Mouse (Mus musculus) cerebellum, adult 2 months (tissue): ENCODE data around the gene Bcs1l.

Source experiments
- CTCF ChIP-seq: fragments of 200-500 bp; IDR thresholded peaks from 2 replicates; pipeline ENCODE4 v1.5.1; 2011; ENCODE audit warnings: low read depth, mild to moderate bottlenecking, control low read depth, low read length, moderate library complexity, borderline replicate concordance; ENCODE audit not compliant: insufficient read depth
- POLR2A ChIP-seq: fragments of 200-500 bp; IDR thresholded peaks from 2 replicates; pipeline ENCODE4 v1.6.1; 2011; ENCODE audit warnings: low read length, control low read depth, borderline replicate concordance; ENCODE audit not compliant: insufficient read depth

DNA sequence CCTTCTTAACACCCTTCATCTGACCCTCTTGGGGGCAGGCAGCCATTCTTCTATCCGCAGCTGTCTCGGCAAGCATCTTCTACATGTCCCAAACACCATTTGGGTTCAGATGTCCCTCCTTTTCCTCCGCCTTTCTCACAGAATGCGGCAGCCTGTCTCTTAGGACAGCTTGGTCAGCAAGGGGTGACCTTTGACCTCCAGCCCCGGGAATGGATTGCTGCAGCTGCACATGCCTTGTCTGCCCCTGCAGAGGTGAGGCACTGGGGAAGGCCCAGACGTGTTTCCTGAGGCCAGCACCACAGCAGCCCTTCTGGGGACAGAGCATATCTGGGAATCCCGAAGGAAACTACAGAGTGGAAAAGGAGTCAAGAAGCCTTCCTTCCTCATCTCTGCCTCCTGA lies 39.9 kb downstream of the Bcs1l start:
- TF ChIP-seq CTCF, result no peak
- TF ChIP-seq POLR2A, result no peak
